Mouse (Mus musculus) limb, embryonic 10.5 days (tissue): Measurements from ENCODE around the gene Zfp108. TPM values are rescaled to one million over a fixed set of nuclear protein-coding genes. Genes with fewer than 3 reads are reported as not detected.

Source experiments
- DNase-seq: peaks from one replicate; pipeline ENCODE4 v3.0.0-alpha.2; 2017; ENCODE audit warnings: low spot score
- H3K27ac ChIP-seq: fragments of 300-500 bp; sonication (generic); 2 replicates; pipeline ENCODE4 v1.5.1; 2016; ENCODE audit warnings: mild to moderate bottlenecking
- H3K27me3 ChIP-seq: fragments of 300-500 bp; sonication (generic); 2 replicates; pipeline ENCODE4 v1.6.1; 2016; ENCODE audit warnings: low read depth, mild to moderate bottlenecking; ENCODE audit not compliant: poor library complexity, severe bottlenecking
- H3K36me3 ChIP-seq: fragments of 300-500 bp; sonication (generic); 2 replicates; pipeline ENCODE4 v1.6.1; 2016; ENCODE audit warnings: mild to moderate bottlenecking, moderate library complexity
- H3K4me1 ChIP-seq: fragments of 300-500 bp; sonication (generic); 2 replicates; pipeline ENCODE4 v1.6.1; 2016
- H3K4me3 ChIP-seq: fragments of 300-500 bp; sonication (generic); 2 replicates; pipeline ENCODE4 v1.5.1; 2016; ENCODE audit warnings: mild to moderate bottlenecking, moderate library complexity
- H3K9me3 ChIP-seq: fragments of 300-500 bp; sonication (generic); replicated peaks from 2 replicates; pipeline ENCODE4 v1.6.1; 2016; ENCODE audit warnings: mild to moderate bottlenecking
- WGBS: fragments of 180-500 bp; shearing (Covaris S2); methylation state at CpG from one replicate; pipeline ENCODE4 v1.1.7; 2016; 5-methylcytosine and 5-hydroxymethylcytosine counted together
- polyA plus RNA-seq: library from polyadenylated mRNA; unstranded; fragments of >200 nt; fragmentation: Nextera tagmentation; extraction: Ambion mirVana; gene quantifications from 2 replicates; pipeline ENCODE4 v1.2.1, GENCODE M21; 2016

Zfp108 gene
- polyA plus RNA-seq, 1 experiment from 2014 or later: 3.2 TPM

GRCm38 (mm10) chr7:24291387-24292090 is 36.9 kb downstream of the Zfp108 start:
- DNase-seq: no peak
- Histone ChIP-seq H3K9me3 (no peaks in the 10 kb centered on the region), H3K4me1 (no peaks in the 10 kb centered on the region), H3K36me3 (peaks cover 94% of the 10 kb centered on the region), H3K27ac (no peak overlapping the region), H3K4me3 (no peak overlapping the region), H3K27me3 (no peaks in the 10 kb centered on the region)
- 88% methylated on average over 27 of the region's 27 CpGs for WGBS

- WGBS: 86% methylated on average over 12 of the region's 12 CpGs
- no peaks in the 10 kb centered on the region for H3K9me3 ChIP-seq
- H3K27ac ChIP-seq: no peak overlapping the region
- no peak overlapping the region for H3K4me3 ChIP-seq
- DNase-seq: no peak
- peaks cover 6% of the 10 kb centered on the region for H3K4me1 ChIP-seq
- peaks cover 96% of the 10 kb centered on the region for H3K36me3 ChIP-seq
- H3K27me3 ChIP-seq: no peaks in the 10 kb centered on the region
Observed at GRCm38 (mm10) chr7:24293061-24293851, 38.7 kb downstream of the Zfp108 start.

- no peak for DNase-seq
- Histone ChIP-seq H3K36me3 (peaks cover 81% of the 10 kb centered on the region), H3K4me3 (no peak overlapping the region), H3K4me1 (peaks cover 8% of the 10 kb centered on the region), H3K27ac (no peak overlapping the region), H3K9me3 (no peaks in the 10 kb centered on the region), H3K27me3 (no peaks in the 10 kb centered on the region)
- WGBS: 94% methylated on average over 4 of the region's 4 CpGs
Observed at GRCm38 (mm10) chr7:24294763-24295162, 40.2 kb downstream of the Zfp108 start.

- no peaks in the 10 kb centered on the region for H3K27me3 ChIP-seq
- no peak overlapping the region for H3K4me3 ChIP-seq
- H3K4me1 ChIP-seq: peaks cover 13% of the 10 kb centered on the region
- DNase-seq: no peak
- peaks cover 74% of the 10 kb centered on the region for H3K36me3 ChIP-seq
- 98% methylated on average over 7 of the region's 7 CpGs for WGBS
- H3K9me3 ChIP-seq: no peaks in the 10 kb centered on the region
- H3K27ac ChIP-seq: no peak overlapping the region
Observed at GRCm38 (mm10) chr7:24295376-24295775, 40.8 kb downstream of the Zfp108 start.

- no peaks in the 10 kb centered on the region for H3K27me3 ChIP-seq
- H3K27ac ChIP-seq: no peak overlapping the region
- no peaks in the 10 kb centered on the region for H3K9me3 ChIP-seq
- H3K4me1 ChIP-seq: peaks cover 19% of the 10 kb centered on the region
- H3K4me3 ChIP-seq: no peak overlapping the region
- no peak for DNase-seq
- 92% methylated on average over 7 of the region's 7 CpGs for WGBS
- peaks cover 65% of the 10 kb centered on the region for H3K36me3 ChIP-seq
Observed at GRCm38 (mm10) chr7:24296386-24296785, 41.8 kb downstream of the Zfp108 start.

- H3K36me3 ChIP-seq: peaks cover 65% of the 10 kb centered on the region
- peak overlapping the region; percentile 78; the same call in 1 of the 2 replicates for H3K4me3 ChIP-seq
- H3K27me3 ChIP-seq: no peaks in the 10 kb centered on the region
- no peak for DNase-seq
- no peaks in the 10 kb centered on the region for H3K9me3 ChIP-seq
- WGBS: 93% methylated on average over 15 of the region's 15 CpGs
- H3K27ac ChIP-seq: no peak overlapping the region
- peaks cover 19% of the 10 kb centered on the region for H3K4me1 ChIP-seq
Observed at GRCm38 (mm10) chr7:24297361-24298095, 42.9 kb downstream of the Zfp108 start.

GRCm38 (mm10) chr7:24298635-24298972 is 44.0 kb downstream of the Zfp108 start:
- H3K36me3 ChIP-seq: peaks cover 65% of the 10 kb centered on the region
- H3K27me3 ChIP-seq: no peaks in the 10 kb centered on the region
- H3K27ac ChIP-seq: peak overlapping the region; percentile 96
- H3K9me3 ChIP-seq: no peaks in the 10 kb centered on the region
- DNase-seq: no peak
- H3K4me1 ChIP-seq: peaks cover 19% of the 10 kb centered on the region
- peak overlapping the region; percentile 78 for H3K4me3 ChIP-seq
- WGBS: 0% methylated on average over 12 of the region's 12 CpGs

- no peaks in the 10 kb centered on the region for H3K27me3 ChIP-seq
- H3K36me3 ChIP-seq: peaks cover 64% of the 10 kb centered on the region
- no peaks in the 10 kb centered on the region for H3K9me3 ChIP-seq
- under 1% methylated on average over 47 of the region's 47 CpGs for WGBS
- peak; percentile 84 for DNase-seq
- peaks cover 19% of the 10 kb centered on the region for H3K4me1 ChIP-seq
- peak overlapping the region; percentile 78 for H3K4me3 ChIP-seq
- H3K27ac ChIP-seq: peak overlapping the region; percentile 96
Observed at GRCm38 (mm10) chr7:24298973-24299708, 44.5 kb downstream of the Zfp108 start.

- peak overlapping the region; percentile 96 for H3K27ac ChIP-seq
- peaks cover 60% of the 10 kb centered on the region for H3K36me3 ChIP-seq
- under 1% methylated on average over 18 of the region's 18 CpGs for WGBS
- H3K4me3 ChIP-seq: peak overlapping the region; percentile 78
- peak; percentile 46 for DNase-seq
- no peaks in the 10 kb centered on the region for H3K9me3 ChIP-seq
- H3K27me3 ChIP-seq: no peaks in the 10 kb centered on the region
- H3K4me1 ChIP-seq: peaks cover 19% of the 10 kb centered on the region
Observed at GRCm38 (mm10) chr7:24299823-24300481, 45.4 kb downstream of the Zfp108 start.

GRCm38 (mm10) chr7:24300771-24301282 is 46.2 kb downstream of the Zfp108 start, which contains the start of gene Zfp61:
Gene Zfp61, minus strand, starts transcription at chr7:24301232.
- no peaks in the 10 kb centered on the region for H3K9me3 ChIP-seq
- no peaks in the 10 kb centered on the region for H3K27me3 ChIP-seq
- 2% methylated on average over 13 of the region's 13 CpGs for WGBS
- H3K4me1 ChIP-seq: peaks cover 19% of the 10 kb centered on the region
- peak within 1 kb of the TSS; percentile 96 for H3K27ac ChIP-seq
- H3K4me3 ChIP-seq: peak within 1 kb of the TSS; percentile 78
- H3K36me3 ChIP-seq: peaks cover 57% of the 10 kb centered on the region
- DNase-seq: peak; percentile 83
